Mouse (Mus musculus) left cerebral cortex, adult 2 months (tissue): ENCODE data around the gene Spg7. TPM values are rescaled to one million over a fixed set of nuclear protein-coding genes. Genes with fewer than 3 reads are reported as not detected.
"Not testable (repeated sequence)": the region's sequence is repeated elsewhere in the genome, so short reads cannot be mapped to it uniquely, and the experiment has no call there.

Source experiments
- DNase-seq, 2 experiments: peaks; one replicate each; pipeline ENCODE4 v3.0.0; 2021 to 2022; ENCODE audit warnings: low spot score in 2 of 2, mixed read lengths in 1 of 2; ENCODE audit errors: extremely low spot score in 1 of 2
- H3K27ac ChIP-seq: fragments of 200-600 bp; 2 replicates; pipeline ENCODE4 v1.8.1; 2022
- H3K4me3 ChIP-seq: fragments of 200-600 bp; 2 replicates; pipeline ENCODE4 v1.8.1; 2022
- CTCF ChIP-seq: fragments of 200-600 bp; IDR thresholded peaks from 2 replicates; pipeline ENCODE4 v1.8.1; 2022; ENCODE audit warnings: antibody characterized with exemption, mild to moderate bottlenecking, moderate library complexity
- intact Hi-C: fragments of 180-260 bp; cut with DNase I; formaldehyde crosslinking; loops from one replicate; pipeline ENCODE4 v1.15.1; 2025
- total RNA-seq, 2 experiments: library from RNA; stranded (reverse); gene quantifications; 2 replicates each; pipeline ENCODE4 v1.2.3; 2021

Spg7 gene
- total RNA-seq, 2 experiments from 2014 or later = 66.2 to 68.8 TPM

DNA sequence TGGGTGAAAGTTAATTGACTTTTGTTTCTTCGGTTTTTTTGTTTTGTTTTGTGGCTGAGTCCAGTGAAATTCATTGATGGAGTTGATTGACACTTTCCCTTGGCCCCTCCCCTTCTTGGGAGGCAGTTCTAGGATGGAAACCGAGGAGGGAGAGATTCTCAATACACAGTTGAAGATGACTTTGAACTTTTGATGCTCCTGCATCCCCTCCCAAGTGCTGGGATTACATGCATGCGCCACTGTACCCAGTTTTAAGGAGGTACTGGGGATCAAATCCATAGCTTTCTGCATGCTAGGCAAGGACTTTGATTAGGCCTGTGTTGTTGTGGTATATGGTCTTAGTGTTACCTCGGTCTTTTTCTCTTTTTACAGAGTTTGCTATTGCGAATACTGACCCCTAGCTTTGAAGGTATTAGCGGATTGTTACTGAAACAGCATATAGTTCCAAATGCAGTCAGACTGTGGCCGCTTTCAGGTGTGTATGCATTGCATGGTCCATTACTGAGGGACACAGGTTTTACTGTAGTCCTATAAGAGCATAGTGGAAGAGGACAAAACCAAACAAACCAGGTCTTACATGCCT lies 3.5 kb downstream of the Spg7 start:
- Histone ChIP-seq H3K4me3 (peak overlapping the region; percentile 62), H3K27ac (peak overlapping the region; percentile 97; the same call in 1 of the 2 replicates)
- no peak; the same call in none of the 2 replicates for TF ChIP-seq CTCF
- intact Hi-C loops = loop anchor here (5.0 kb wide), 1 partner anchor 459 kb away; no protein-coding TSS in a partner anchor
- no peak for DNase-seq

GRCm38 (mm10) chr8:123071176-123071575 lies 8.4 kb downstream of the Spg7 start:
- no peak for TF ChIP-seq CTCF
- H3K4me3 ChIP-seq = no peak overlapping the region
- H3K27ac ChIP-seq = no peak overlapping the region
- no peak for DNase-seq
- intact Hi-C loops = no loop called here

DNA sequence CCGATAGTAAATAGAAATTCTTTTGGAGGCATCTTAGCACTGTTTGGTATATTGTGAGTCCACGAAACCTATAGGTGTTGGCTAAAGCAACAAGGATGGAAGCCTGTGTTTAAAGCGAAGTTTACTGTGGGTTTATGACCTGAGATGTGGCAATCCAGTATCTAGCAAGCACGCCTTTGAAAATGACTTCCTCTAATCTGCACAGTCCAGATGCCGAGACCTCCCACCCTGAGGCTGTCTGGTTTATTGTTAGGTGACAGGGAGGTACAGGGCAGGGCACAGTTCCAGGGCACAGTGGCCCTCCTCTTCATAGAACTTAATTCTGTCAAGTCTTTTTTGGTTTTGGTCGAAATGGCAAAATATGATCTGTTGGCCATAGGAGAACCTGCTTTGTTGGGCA lies 14.5 kb downstream of the Spg7 start:
- intact Hi-C loops = no loop called here
- Histone ChIP-seq H3K4me3 (no peak overlapping the region), H3K27ac (no peak overlapping the region)
- TF ChIP-seq CTCF = no peak
- no peak for DNase-seq

DNA sequence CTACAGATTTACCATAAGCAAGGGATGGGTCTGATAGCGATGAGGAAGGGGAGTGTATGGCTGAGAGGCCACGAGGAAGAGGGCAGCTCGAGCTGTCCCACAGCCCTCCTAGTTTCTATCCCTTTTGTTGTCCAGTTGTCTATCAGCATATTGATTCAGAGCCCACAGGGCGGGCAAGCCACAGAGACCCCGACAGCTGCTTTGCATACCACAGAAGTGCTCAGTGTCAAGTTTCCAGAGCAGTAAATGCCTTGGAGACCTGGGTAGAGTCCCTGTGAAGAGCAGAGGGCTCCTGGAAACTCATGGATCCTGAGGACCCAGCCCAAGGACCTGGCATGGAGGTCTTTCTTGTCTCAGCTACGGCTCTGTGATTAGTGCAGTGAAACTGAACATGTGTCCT lies 20.3 kb downstream of the Spg7 start:
- Histone ChIP-seq H3K4me3 (no peak overlapping the region), H3K27ac (peak overlapping the region; percentile 37)
- intact Hi-C loops = no loop called here
- TF ChIP-seq CTCF = no peak
- no peak for DNase-seq

DNA sequence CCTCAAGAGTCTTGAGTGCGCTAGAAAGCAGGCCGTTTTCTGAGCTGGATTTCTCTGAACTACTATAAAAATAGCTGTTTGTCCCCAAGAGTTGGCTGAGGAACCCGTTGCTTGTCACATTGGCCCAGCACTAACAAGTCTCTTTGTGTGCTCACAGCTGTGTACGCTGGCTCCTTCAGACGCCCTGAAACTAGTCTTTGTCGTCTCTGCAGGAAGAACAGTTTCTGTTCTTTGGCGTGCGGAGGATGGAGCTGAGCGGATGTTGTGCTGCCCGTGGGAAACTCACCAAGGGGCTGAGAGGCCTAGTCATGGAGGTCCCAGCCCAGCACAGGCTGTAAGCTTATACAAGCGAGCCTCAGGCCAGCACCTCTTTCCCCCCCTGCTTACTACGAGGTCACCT lies 20.9 kb downstream of the Spg7 start:
- Histone ChIP-seq H3K4me3 (no peak overlapping the region), H3K27ac (peak overlapping the region; percentile 69)
- peak in 1 of 2 experiments; percentile 35 for DNase-seq
- no peak for TF ChIP-seq CTCF
- intact Hi-C loops = no loop called here

DNA sequence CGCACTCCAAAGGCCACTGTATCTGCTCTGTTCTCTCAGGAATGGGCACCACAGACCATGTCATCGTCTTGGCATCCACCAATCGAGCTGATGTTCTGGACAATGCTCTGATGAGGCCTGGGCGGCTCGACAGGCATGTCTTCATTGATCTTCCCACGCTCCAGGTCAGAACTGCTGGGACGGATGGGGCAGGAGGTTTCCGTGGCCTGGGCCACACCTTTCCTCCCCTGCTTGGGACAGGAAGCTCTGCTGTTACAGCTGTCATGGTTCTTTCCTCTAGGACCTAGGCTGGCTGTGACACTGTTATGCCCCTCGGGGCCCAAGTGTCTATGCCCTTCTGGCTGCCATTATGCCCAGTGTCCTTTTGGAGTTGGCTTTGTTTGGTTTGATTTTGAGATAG lies 24.5 kb downstream of the Spg7 start:
- Histone ChIP-seq H3K4me3 (no peak overlapping the region), H3K27ac (no peak overlapping the region)
- TF ChIP-seq CTCF = no peak
- intact Hi-C loops = no loop called here
- DNase-seq = no peak

GRCm38 (mm10) chr8:123097216-123097615 lies 34.5 kb downstream of the Spg7 start:
- DNase-seq = no peak
- no peak overlapping the region for H3K4me3 ChIP-seq
- peak overlapping the region; percentile 28; the same call in 1 of the 2 replicates for H3K27ac ChIP-seq
- no peak for TF ChIP-seq CTCF
- intact Hi-C loops = no loop called here

DNA sequence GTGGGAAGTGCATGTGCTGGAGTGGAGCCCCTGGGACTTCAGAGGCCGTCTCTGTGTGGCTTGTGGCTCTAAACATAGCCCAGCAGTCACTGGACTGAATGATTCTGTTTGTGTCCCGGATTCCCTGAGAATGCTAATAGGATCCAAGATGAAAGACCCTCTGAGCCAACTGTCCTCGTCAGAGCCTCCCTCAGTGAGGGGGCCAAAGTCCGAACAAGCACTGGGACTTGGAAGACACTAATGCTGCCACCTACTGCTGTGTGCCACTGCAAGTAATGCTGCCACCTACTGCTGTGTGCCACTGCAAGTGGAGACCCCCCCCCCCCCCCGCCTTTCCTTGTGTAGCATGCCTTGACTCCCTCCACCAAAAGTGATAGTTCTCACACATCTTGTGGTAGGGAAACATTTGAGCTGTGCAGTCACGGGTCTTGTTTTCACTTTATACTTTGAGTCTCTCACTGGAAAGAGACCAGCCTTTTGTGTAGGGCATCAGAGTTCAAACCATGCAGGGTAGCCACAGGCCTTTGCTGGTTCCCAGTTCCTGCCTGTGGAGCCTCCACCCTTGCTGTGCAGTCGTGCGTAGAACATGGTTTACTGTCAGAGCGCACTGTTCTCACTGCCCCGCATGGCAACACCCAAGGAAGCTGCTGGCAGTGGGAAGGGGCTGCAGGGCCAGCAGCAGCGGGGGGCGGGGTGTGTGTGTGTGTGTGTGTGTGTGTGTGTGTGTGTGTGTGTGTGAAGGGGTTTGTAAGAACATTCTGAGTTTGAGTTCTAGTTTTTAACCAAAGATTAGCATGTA lies 35.2 kb downstream of the Spg7 start:
- peak in 1 of 2 experiments; percentile 43 for DNase-seq
- Histone ChIP-seq H3K4me3 (no peak overlapping the region), H3K27ac (no peak overlapping the region; the same call in 1 of the 2 replicates)
- intact Hi-C loops = no loop called here
- TF ChIP-seq CTCF = peak; percentile 21

GRCm38 (mm10) chr8:123100288-123100687 lies 37.5 kb downstream of the Spg7 start:
- intact Hi-C loops = loop anchor here (5.0 kb wide), 1 partner anchor 263 kb away; no protein-coding TSS in a partner anchor
- TF ChIP-seq CTCF = no peak
- no peak for DNase-seq
- H3K27ac ChIP-seq = no peak overlapping the region
- H3K4me3 ChIP-seq = no peak overlapping the region

DNA sequence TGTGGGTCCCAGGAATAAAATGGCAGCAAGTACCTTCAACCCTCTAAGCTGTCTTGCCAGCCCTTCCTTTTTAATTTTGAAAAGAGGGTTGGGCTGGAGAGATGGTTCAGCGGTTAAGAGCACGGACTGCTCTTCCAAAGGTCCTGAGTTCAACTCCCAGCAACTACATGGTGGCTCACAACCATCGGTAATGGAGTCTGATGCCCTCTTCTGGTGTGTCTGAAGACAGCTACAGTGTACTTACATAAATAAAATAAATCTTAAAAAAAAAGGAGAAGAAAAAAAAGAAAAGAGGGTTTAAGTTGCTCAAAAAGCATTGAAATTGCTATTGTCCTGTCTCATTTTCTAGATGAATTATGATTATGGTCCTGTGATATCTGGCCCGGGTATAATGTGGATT lies 38.5 kb downstream of the Spg7 start:
- intact Hi-C loops = loop anchor here (5.0 kb wide), 1 partner anchor 264 kb away; no protein-coding TSS in a partner anchor
- no peak overlapping the region for H3K27ac ChIP-seq
- H3K4me3 ChIP-seq = no peak overlapping the region; the same call in 1 of the 2 replicates
- peak; percentile 24 for TF ChIP-seq CTCF
- no peak for DNase-seq

DNA sequence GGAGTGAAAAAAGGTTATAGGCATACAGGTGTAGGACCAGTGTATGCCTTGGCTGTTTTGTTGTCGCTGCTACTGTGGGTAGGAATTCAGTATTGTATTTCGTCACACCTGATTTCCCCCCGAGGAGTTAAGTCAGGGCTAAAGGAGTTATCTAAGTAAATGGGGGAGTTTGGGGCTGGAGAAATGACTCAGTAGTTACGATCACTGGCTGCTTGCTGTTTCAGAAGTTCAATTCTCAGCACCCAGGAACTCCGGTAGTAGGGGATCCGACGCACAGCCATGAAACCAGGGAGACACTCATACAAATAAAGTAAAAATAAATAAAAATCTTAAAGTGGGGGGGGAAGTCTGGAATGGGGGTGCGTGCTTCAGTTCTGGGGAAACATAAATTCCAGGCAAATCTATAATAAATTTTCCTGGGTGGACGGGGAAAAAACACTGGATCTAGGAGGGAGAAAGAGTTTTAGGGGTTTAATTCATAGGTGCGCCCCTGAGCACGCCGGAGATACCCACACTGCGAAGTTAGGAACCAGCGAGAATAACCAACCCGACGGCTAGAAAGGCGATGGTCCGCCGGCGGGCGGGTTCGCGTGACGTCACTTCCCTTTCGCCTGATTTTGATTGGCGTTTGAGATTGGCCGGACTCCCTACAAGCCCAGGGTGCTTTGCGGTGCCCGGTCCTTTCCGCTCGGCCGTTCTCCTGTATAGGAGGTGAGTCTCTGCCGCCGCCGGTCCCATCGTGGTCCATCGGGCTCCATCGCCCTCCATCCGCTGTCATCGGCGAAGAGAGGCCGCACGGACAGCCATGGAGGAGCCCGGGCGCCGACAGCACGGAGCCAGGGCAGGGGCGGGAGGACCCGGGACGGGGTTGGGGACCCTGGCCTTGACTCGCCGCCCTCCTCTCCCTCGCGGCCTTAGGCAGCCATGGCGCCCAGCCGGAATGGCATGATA lies 39.3 kb downstream of the Spg7 start, which contains the start of gene Rpl13:
Rpl13 (plus strand) TSS at position 616 of the 951 bp plus-strand sequence.
- no peak for TF ChIP-seq CTCF
- H3K27ac ChIP-seq = peak within 1 kb of the TSS; percentile 98
- peak; percentile 97 for DNase-seq
- intact Hi-C loops = loop anchor here (2.0 to 5.0 kb wide), 2 partner anchors 195 to 265 kb away; no protein-coding TSS in a partner anchor
- peak within 1 kb of the TSS; percentile 96 for H3K4me3 ChIP-seq

DNA sequence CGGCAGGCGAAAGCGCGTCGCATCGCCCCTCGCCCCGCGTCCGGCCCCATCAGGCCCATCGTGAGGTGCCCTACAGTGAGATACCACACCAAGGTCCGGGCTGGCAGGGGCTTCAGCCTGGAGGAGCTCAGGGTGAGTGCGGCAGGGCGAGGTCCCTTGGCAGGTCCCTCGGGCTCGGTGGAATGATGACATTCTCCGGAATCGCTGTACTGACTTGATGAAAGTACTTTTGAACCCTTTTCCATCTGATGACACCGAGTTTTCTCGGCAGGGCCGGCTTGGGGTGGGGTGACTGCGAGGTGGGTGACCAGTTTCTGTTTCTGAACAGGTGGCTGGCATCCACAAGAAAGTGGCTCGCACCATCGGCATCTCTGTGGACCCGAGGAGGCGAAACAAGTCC lies 40.1 kb downstream of the Spg7 start:
- H3K4me3 ChIP-seq = peak overlapping the region; percentile 96
- H3K27ac ChIP-seq = peak overlapping the region; percentile 98
- intact Hi-C loops = loop anchor here (2.0 to 5.0 kb wide), 2 partner anchors 196 to 266 kb away; no protein-coding TSS in a partner anchor
- DNase-seq = not testable (repeated sequence)
